Mouse (Mus musculus) heart, adult 2 months (tissue): ENCODE measurements around the gene Ugt1a10.

Source experiments
- CTCF ChIP-seq: fragments of 200-600 bp; IDR thresholded peaks from 2 replicates; pipeline ENCODE4 v1.8.1; 2022; ENCODE audit warnings: antibody characterized with exemption, mild to moderate bottlenecking, moderate library complexity
- EP300 ChIP-seq: fragments of 200-500 bp; IDR thresholded peaks from 2 replicates; pipeline ENCODE4 v1.6.1; 2011; ENCODE audit warnings: low read depth, low read length, control low read depth; ENCODE audit not compliant: insufficient read depth
- POLR2A ChIP-seq: fragments of 200-500 bp; IDR thresholded peaks from 2 replicates; pipeline ENCODE4 v1.6.1; 2011; ENCODE audit warnings: mild to moderate bottlenecking, low read depth, low read length, control low read depth; ENCODE audit not compliant: insufficient read depth

GRCm38 (mm10) chr1:88234646-88235045 is 179.5 kb downstream of the Ugt1a10 start:
- TF ChIP-seq EP300 (no peak), CTCF (no peak), POLR2A (no peak)
